Mouse (Mus musculus) kidney, adult 2 months (tissue): ENCODE measurements around the gene Plch2. TPM values are rescaled to one million over a fixed set of nuclear protein-coding genes. Genes with fewer than 3 reads are reported as not detected.

Experiments
- DNase-seq: peaks from one replicate; pipeline ENCODE4 v3.0.0; 2021
- H3K27ac ChIP-seq: fragments of 200-500 bp; 2 replicates; pipeline ENCODE4 v1.5.1; 2012; ENCODE audit warnings: low read depth, low read length, control low read depth, inconsistent platforms; ENCODE audit not compliant: insufficient read depth
- H3K27me3 ChIP-seq: fragments of 200-500 bp; replicated peaks from 2 replicates; pipeline ENCODE4 v1.6.1; 2012; ENCODE audit warnings: mild to moderate bottlenecking, moderate library complexity, low read length, inconsistent platforms; ENCODE audit not compliant: control insufficient read depth, insufficient read depth
- H3K36me3 ChIP-seq: fragments of 200-500 bp; 2 replicates; pipeline ENCODE4 v1.6.1; 2012; ENCODE audit warnings: mild to moderate bottlenecking, moderate library complexity, low read length, inconsistent platforms; ENCODE audit not compliant: control insufficient read depth, insufficient read depth
- H3K4me1 ChIP-seq: fragments of 200-500 bp; 2 replicates; pipeline ENCODE4 v1.6.1; 2011; ENCODE audit warnings: low read length; ENCODE audit not compliant: control insufficient read depth, insufficient read depth
- H3K4me3 ChIP-seq: fragments of 200-500 bp; 2 replicates; pipeline ENCODE4 v1.5.1; 2011; ENCODE audit warnings: mild to moderate bottlenecking, low read depth, low read length, control low read depth; ENCODE audit not compliant: insufficient read depth
- CTCF ChIP-seq: fragments of 200-500 bp; conservative IDR thresholded peaks from 2 replicates; pipeline ENCODE4 v1.5.1; 2011; ENCODE audit warnings: low read depth, mild to moderate bottlenecking, control low read depth, low read length, moderate library complexity, mixed read lengths; ENCODE audit not compliant: insufficient read depth, insufficient read length
- POLR2A ChIP-seq: fragments of 200-500 bp; IDR thresholded peaks from one replicate; pipeline ENCODE4 v1.6.1; 2011; ENCODE audit warnings: low read depth, low read length, control low read depth
- WGBS: fragments of 180-500 bp; shearing (Covaris S2); methylation state at CpG from one replicate; pipeline ENCODE4 v1.1.7; 2018; 5-methylcytosine and 5-hydroxymethylcytosine counted together
- polyA plus RNA-seq: library from polyadenylated mRNA; depleted of rRNA; stranded (reverse); fragments of >200 nt; gene quantifications from 2 replicates; pipeline ENCODE4 v1.2.3, GENCODE M21; 2012

Plch2 gene
- polyA plus RNA-seq, 1 experiment: 0.52 TPM

GRCm38 (mm10) chr4:154958171-154958570 is 98.4 kb downstream of the Plch2 start:
- Histone ChIP-seq H3K36me3 (no peaks in the 10 kb centered on the region), H3K27me3 (peaks cover 5% of the 10 kb centered on the region; the same call in 1 of the 2 replicates), H3K4me1 (no peaks in the 10 kb centered on the region), H3K4me3 (no peak overlapping the region), H3K27ac (no peak overlapping the region)
- WGBS: 13% methylated on average over 15 of the region's 15 CpGs
- no peak for TF ChIP-seq CTCF
- TF ChIP-seq POLR2A: no peak
- DNase-seq: no peak

GRCm38 (mm10) chr4:154957289-154957993 is 99.1 kb downstream of the Plch2 start:
- Histone ChIP-seq H3K4me1 (no peaks in the 10 kb centered on the region), H3K27me3 (peaks cover 5% of the 10 kb centered on the region; the same call in 1 of the 2 replicates), H3K27ac (no peak overlapping the region), H3K36me3 (no peaks in the 10 kb centered on the region), H3K4me3 (no peak overlapping the region)
- no peak for TF ChIP-seq POLR2A
- TF ChIP-seq CTCF: no peak
- WGBS: 62% methylated on average over 13 of the region's 13 CpGs
- no peak for DNase-seq

- Histone ChIP-seq H3K36me3 (no peaks in the 10 kb centered on the region), H3K4me1 (no peaks in the 10 kb centered on the region), H3K27ac (no peak overlapping the region), H3K27me3 (peaks cover 5% of the 10 kb centered on the region; the same call in 1 of the 2 replicates), H3K4me3 (no peak overlapping the region)
- DNase-seq: no peak
- 48% methylated on average over 9 of the region's 9 CpGs for WGBS
- TF ChIP-seq POLR2A (no peak), CTCF (no peak)
Observed at GRCm38 (mm10) chr4:154956604-154957003, 100.0 kb downstream of the Plch2 start.

GRCm38 (mm10) chr4:154952461-154953241 is 103.9 kb downstream of the Plch2 start:
- no peak overlapping the region for H3K4me3 ChIP-seq

GRCm38 (mm10) chr4:154949589-154949982 is 107.0 kb downstream of the Plch2 start:
- H3K27ac ChIP-seq: no peak overlapping the region
- 14% methylated on average over 16 of the region's 16 CpGs for WGBS
- H3K4me1 ChIP-seq: no peaks in the 10 kb centered on the region
- H3K4me3 ChIP-seq: no peak overlapping the region
- H3K27me3 ChIP-seq: no peaks in the 10 kb centered on the region; the same call in 1 of the 2 replicates
- TF ChIP-seq CTCF (no peak), POLR2A (no peak)
- no peaks in the 10 kb centered on the region for H3K36me3 ChIP-seq
- no peak for DNase-seq

More at GRCm38 (mm10) chr4:154952461-154953241, 103.9 kb downstream of the Plch2 start:
- no peaks in the 10 kb centered on the region; the same call in 1 of the 2 replicates for H3K27me3 ChIP-seq
- H3K4me1 ChIP-seq: no peaks in the 10 kb centered on the region
- H3K36me3 ChIP-seq: no peaks in the 10 kb centered on the region
- TF ChIP-seq CTCF (no peak), POLR2A (no peak)
- 5% methylated on average over 26 of the region's 26 CpGs for WGBS
- DNase-seq: no peak
- H3K27ac ChIP-seq: no peak overlapping the region

- TF ChIP-seq POLR2A (no peak), CTCF (no peak)
- no peaks in the 10 kb centered on the region; the same call in 1 of the 2 replicates for H3K27me3 ChIP-seq
- H3K36me3 ChIP-seq: no peaks in the 10 kb centered on the region
- 74% methylated on average over 6 of the region's 6 CpGs for WGBS
- no peaks in the 10 kb centered on the region for H3K4me1 ChIP-seq
- no peak overlapping the region for H3K27ac ChIP-seq
- H3K4me3 ChIP-seq: no peak overlapping the region
- no peak for DNase-seq
Observed at GRCm38 (mm10) chr4:154948940-154949588, 107.5 kb downstream of the Plch2 start.
